Mouse (Mus musculus): ENCODE measurements around the gene Cdca8.
"Not testable (repeated sequence)": the region's sequence is repeated elsewhere in the genome, so short reads cannot be mapped to it uniquely, and the experiment has no call there.

The Cdca8 gene

GRCm38 (mm10) chr4:124939211-124939610 is at the start of gene Cdca8:
Gene Cdca8, minus strand, starts transcription at chr4:124939311.
- TF ChIP-seq GATA4 (IDR thresholded peaks at IDR 0.05; ENCODE audit: insufficient replicate concordance, low read length): not testable (repeated sequence)

GRCm38 (mm10) chr4:124988382-124988781 is 49.3 kb upstream of the Cdca8 start:
- no peak for TF ChIP-seq GATA4 (IDR thresholded peaks at IDR 0.05; ENCODE audit: insufficient replicate concordance, low read length)

- no peak for TF ChIP-seq GATA4 (IDR thresholded peaks at IDR 0.05; ENCODE audit: insufficient replicate concordance, low read length)
These were observed 48.6 kb upstream of the Cdca8 start for GRCm38 (mm10) chr4:124987711-124988097.

GRCm38 (mm10) chr4:124986739-124987710 is 47.9 kb upstream of the Cdca8 start:
- TF ChIP-seq GATA4 (IDR thresholded peaks at IDR 0.05; ENCODE audit: insufficient replicate concordance, low read length): no peak

GRCm38 (mm10) chr4:124985671-124986602 is 46.8 kb upstream of the Cdca8 start, which contains the start of gene Rspo1:
Gene Rspo1, plus strand, starts transcription at chr4:124986430.
- no peak for TF ChIP-seq GATA4 (IDR thresholded peaks at IDR 0.05; ENCODE audit: insufficient replicate concordance, low read length)

- TF ChIP-seq GATA4 (IDR thresholded peaks at IDR 0.05; ENCODE audit: insufficient replicate concordance, low read length): no peak
These were observed 46.0 kb upstream of the Cdca8 start for GRCm38 (mm10) chr4:124984871-124985670.

GRCm38 (mm10) chr4:124983893-124984526 is 44.9 kb upstream of the Cdca8 start:
- TF ChIP-seq GATA4 (IDR thresholded peaks at IDR 0.05; ENCODE audit: insufficient replicate concordance, low read length): no peak

- no peak for TF ChIP-seq GATA4 (IDR thresholded peaks at IDR 0.05; ENCODE audit: insufficient replicate concordance, low read length)
These were observed 39.1 kb upstream of the Cdca8 start for GRCm38 (mm10) chr4:124978201-124978600.

- TF ChIP-seq GATA4 (IDR thresholded peaks at IDR 0.05; ENCODE audit: insufficient replicate concordance, low read length): no peak
These were observed 34.2 kb upstream of the Cdca8 start for GRCm38 (mm10) chr4:124973296-124973695.

- no peak for TF ChIP-seq GATA4 (IDR thresholded peaks at IDR 0.05; ENCODE audit: insufficient replicate concordance, low read length)
These were observed 33.2 kb upstream of the Cdca8 start for GRCm38 (mm10) chr4:124972316-124972715.

GRCm38 (mm10) chr4:124971094-124971493 is 32.0 kb upstream of the Cdca8 start:
- no peak for TF ChIP-seq GATA4 (IDR thresholded peaks at IDR 0.05; ENCODE audit: insufficient replicate concordance, low read length)

- no peak for TF ChIP-seq GATA4 (IDR thresholded peaks at IDR 0.05; ENCODE audit: insufficient replicate concordance, low read length)
These were observed 31.6 kb upstream of the Cdca8 start for GRCm38 (mm10) chr4:124970677-124971076.

GRCm38 (mm10) chr4:124970194-124970593 is 31.1 kb upstream of the Cdca8 start:
- no peak for TF ChIP-seq GATA4 (IDR thresholded peaks at IDR 0.05; ENCODE audit: insufficient replicate concordance, low read length)

- TF ChIP-seq GATA4 (IDR thresholded peaks at IDR 0.05; ENCODE audit: insufficient replicate concordance, low read length): no peak
These were observed 30.2 kb upstream of the Cdca8 start for GRCm38 (mm10) chr4:124969219-124969848.
